Mouse (Mus musculus): ENCODE results near the gene Zfp969.
"Not testable (repeated sequence)": the region's sequence is repeated elsewhere in the genome, so short reads cannot be mapped to it uniquely, and the experiment has no call there.

Zfp969 gene

DNA sequence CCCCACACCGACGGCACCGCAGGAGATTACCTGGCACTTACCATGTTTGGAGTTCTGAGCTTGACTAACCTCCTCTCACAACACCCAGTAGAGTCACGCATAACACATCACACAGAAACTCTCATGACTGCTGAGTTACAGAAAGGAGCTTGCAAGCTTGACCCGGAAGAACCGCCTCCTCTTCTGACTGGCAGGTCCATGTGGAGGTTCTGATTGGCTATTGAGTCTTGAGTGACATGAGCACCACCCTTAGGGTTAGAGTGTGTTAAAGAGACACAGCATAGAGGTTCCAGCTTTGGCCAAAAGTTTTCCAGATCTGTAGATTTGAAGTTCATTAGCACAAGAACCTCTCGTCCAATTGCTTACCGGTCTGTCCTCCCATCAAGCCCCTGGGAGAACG, at the start of gene Zfp969:
Gene Zfp969 (minus strand): TSS at position 101 of the 400 bp plus-strand sequence.
- DNase-seq = not testable (repeated sequence)

DNA sequence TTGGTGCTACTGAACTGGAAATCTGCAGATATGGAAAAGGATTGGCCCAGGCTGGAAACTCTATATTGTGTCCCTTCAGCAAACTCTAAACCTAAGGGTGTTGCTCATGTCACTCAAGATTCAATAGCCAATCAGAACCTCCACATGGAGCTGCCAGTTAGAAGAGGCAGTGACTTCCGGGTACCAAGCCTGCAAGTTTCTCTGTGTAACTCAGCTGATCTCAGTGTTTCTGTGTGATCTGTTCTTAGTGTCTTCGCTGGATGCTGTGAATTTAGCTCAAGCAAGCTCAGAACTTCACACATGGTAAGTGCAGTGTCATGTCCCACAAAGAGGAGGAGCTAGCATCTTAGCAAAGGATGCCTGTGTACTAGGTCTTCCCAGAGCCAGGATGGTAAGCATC, 37.8 kb upstream of the Zfp969 start, which contains the start of gene Gm2007:
Gene Gm2007 (plus strand): TSS at position 301 of the 400 bp plus-strand sequence.
- not testable (repeated sequence) for DNase-seq

GRCm38 (mm10) chr2:175643678-175644077, 59.8 kb downstream of the Zfp969 start, which contains the start of gene Gm11007:
Gene Gm11007 (plus strand): TSS chr2:175643978.
- not testable (repeated sequence) for DNase-seq
